Mouse (Mus musculus) T-cell, adult 2 months (primary cell): ENCODE measurements at regions not wholly inside any gene's neighbourhood (a gene's known extent, or its start where the extent isn't known, plus 50 kb on each side); places are given as distances from the start of the nearest gene placed in this dataset.

ENCODE experiments used
- DNase-seq: peaks from one replicate; pipeline ENCODE4 v3.0.0; 2022; ENCODE audit warnings: low spot score

- peak; percentile 19 for DNase-seq
These were observed 243.5 kb downstream of the Bcl11b start for GRCm38 (mm10) chr12:107759911-107760310.

- no peak for DNase-seq
These were observed 241.3 kb downstream of the Bcl11b start for GRCm38 (mm10) chr12:107762140-107762539.

- no peak for DNase-seq
These were observed 233.4 kb downstream of the Bcl11b start for GRCm38 (mm10) chr12:107769801-107770515.

GRCm38 (mm10) chr12:107770516-107770836 lies 232.9 kb downstream of the Bcl11b start:
- no peak for DNase-seq

- no peak for DNase-seq
These were observed 232.1 kb downstream of the Bcl11b start for GRCm38 (mm10) chr12:107771325-107771724.

GRCm38 (mm10) chr12:107771809-107772208 lies 231.6 kb downstream of the Bcl11b start:
- DNase-seq: no peak

GRCm38 (mm10) chr12:107778046-107778445 lies 225.4 kb downstream of the Bcl11b start:
- DNase-seq: no peak

GRCm38 (mm10) chr12:107779306-107780057 lies 223.9 kb downstream of the Bcl11b start:
- peak; percentile 62 for DNase-seq

- DNase-seq: no peak
These were observed 221.3 kb downstream of the Bcl11b start for GRCm38 (mm10) chr12:107782147-107782546.

- peak; percentile 27 for DNase-seq
These were observed 219.6 kb downstream of the Bcl11b start for GRCm38 (mm10) chr12:107783831-107784230.

- DNase-seq: no peak
These were observed 213.6 kb downstream of the Bcl11b start for GRCm38 (mm10) chr12:107789818-107790217.

GRCm38 (mm10) chr12:107800296-107800695 lies 203.1 kb downstream of the Bcl11b start:
- DNase-seq: no peak

GRCm38 (mm10) chr12:107807634-107808033 lies 195.8 kb downstream of the Bcl11b start:
- no peak for DNase-seq

GRCm38 (mm10) chr12:107808158-107808715 lies 195.2 kb downstream of the Bcl11b start:
- no peak for DNase-seq

GRCm38 (mm10) chr12:107811231-107811630 lies 192.2 kb downstream of the Bcl11b start:
- DNase-seq: peak; percentile 18

- DNase-seq: no peak
These were observed 190.7 kb downstream of the Bcl11b start for GRCm38 (mm10) chr12:107812549-107813335.

GRCm38 (mm10) chr12:107814926-107815325 lies 188.5 kb downstream of the Bcl11b start:
- peak; percentile 35 for DNase-seq

GRCm38 (mm10) chr12:107823768-107824394 lies 179.5 kb downstream of the Bcl11b start:
- no peak for DNase-seq

GRCm38 (mm10) chr12:107825921-107826320 lies 177.5 kb downstream of the Bcl11b start:
- DNase-seq: no peak

GRCm38 (mm10) chr12:107831400-107832128 lies 171.8 kb downstream of the Bcl11b start:
- no peak for DNase-seq

GRCm38 (mm10) chr12:107833001-107833400 lies 170.4 kb downstream of the Bcl11b start:
- DNase-seq: peak; percentile 38
